Mouse (Mus musculus): ENCODE results near the gene Golt1a. TPM values are rescaled to one million over a fixed set of nuclear protein-coding genes. Genes with fewer than 3 reads are reported as not detected.

Gene Golt1a
- total RNA-seq, 2 experiments from 2014 or later: 0.37 to 0.72 TPM

- Histone ChIP-seq H3K4me3 (no peak overlapping the region), H3K27ac (no peak overlapping the region)
- intact Hi-C loops (cut with DNase I): no loop called here
- DNase-seq (ENCODE audit: extremely low spot score in 1 of 2, low spot score in 2 of 2): no peak
- no peak for TF ChIP-seq CTCF (IDR thresholded peaks at IDR 0.05)
Measured at GRCm38 (mm10) chr1:133355469-133355868, 45.9 kb downstream of the Golt1a start.

- intact Hi-C loops (cut with DNase I): no loop called here
- no peak overlapping the region for H3K27ac ChIP-seq
- H3K4me3 ChIP-seq: no peak overlapping the region
- no peak for DNase-seq (ENCODE audit: extremely low spot score in 1 of 2, low spot score in 2 of 2)
- TF ChIP-seq CTCF (IDR thresholded peaks at IDR 0.05): no peak
Measured at GRCm38 (mm10) chr1:133355912-133356311, 46.3 kb downstream of the Golt1a start.

GRCm38 (mm10) chr1:133356330-133356729 is 46.7 kb downstream of the Golt1a start:
- no peak overlapping the region for H3K4me3 ChIP-seq
- intact Hi-C loops (cut with DNase I): no loop called here
- no peak for TF ChIP-seq CTCF (IDR thresholded peaks at IDR 0.05)
- H3K27ac ChIP-seq: no peak overlapping the region
- DNase-seq (ENCODE audit: extremely low spot score in 1 of 2, low spot score in 2 of 2): no peak

GRCm38 (mm10) chr1:133361006-133361405 is 51.4 kb downstream of the Golt1a start:
- Histone ChIP-seq H3K4me3 (no peak overlapping the region), H3K27ac (no peak overlapping the region)
- DNase-seq (ENCODE audit: extremely low spot score in 1 of 2, low spot score in 2 of 2): no peak
- intact Hi-C loops (cut with DNase I): loop anchor here (10.0 kb wide), 1 partner anchor 316 kb away; the partner anchor contains the start of gene Pik3c2b
- no peak for TF ChIP-seq CTCF (IDR thresholded peaks at IDR 0.05)

GRCm38 (mm10) chr1:133362103-133362502 is 52.5 kb downstream of the Golt1a start:
- no peak for TF ChIP-seq CTCF (IDR thresholded peaks at IDR 0.05)
- no peak for DNase-seq (ENCODE audit: extremely low spot score in 1 of 2, low spot score in 2 of 2)
- Histone ChIP-seq H3K4me3 (no peak overlapping the region), H3K27ac (no peak overlapping the region)
- intact Hi-C loops (cut with DNase I): loop anchor here (10.0 kb wide), 1 partner anchor 317 kb away; the partner anchor contains the start of gene Pik3c2b

GRCm38 (mm10) chr1:133363276-133364021 is 53.8 kb downstream of the Golt1a start, which contains the start of gene Etnk2:
Gene Etnk2 (plus strand): TSS chr1:133363572.
- peak; percentile 68 to 73 for DNase-seq (ENCODE audit: extremely low spot score in 1 of 2, low spot score in 2 of 2)
- peak within 1 kb of the TSS; percentile 83 for H3K27ac ChIP-seq
- TF ChIP-seq CTCF (IDR thresholded peaks at IDR 0.05): no peak
- intact Hi-C loops (cut with DNase I): loop anchor here (10.0 kb wide), 1 partner anchor 319 kb away; the partner anchor contains the start of gene Pik3c2b
- peak within 1 kb of the TSS; percentile 68 for H3K4me3 ChIP-seq

- peak in 1 of 2 experiments; percentile 33 for DNase-seq (ENCODE audit: extremely low spot score in 1 of 2, low spot score in 2 of 2)
- peak overlapping the region; percentile 83 for H3K27ac ChIP-seq
- H3K4me3 ChIP-seq: peak overlapping the region; percentile 68
- no peak for TF ChIP-seq CTCF (IDR thresholded peaks at IDR 0.05)
- intact Hi-C loops (cut with DNase I): loop anchor here (10.0 kb wide), 1 partner anchor 319 kb away; the partner anchor contains the start of gene Pik3c2b
Measured at GRCm38 (mm10) chr1:133364022-133364630, 54.5 kb downstream of the Golt1a start.

GRCm38 (mm10) chr1:133364890-133365289 is 55.3 kb downstream of the Golt1a start:
- Histone ChIP-seq H3K27ac (no peak overlapping the region), H3K4me3 (no peak overlapping the region)
- intact Hi-C loops (cut with DNase I): loop anchor here (5.0 to 10.0 kb wide), 3 partner anchors 128 to 320 kb away; partner anchors contain the start of gene Pik3c2b
- no peak for TF ChIP-seq CTCF (IDR thresholded peaks at IDR 0.05)
- DNase-seq (ENCODE audit: extremely low spot score in 1 of 2, low spot score in 2 of 2): no peak

- DNase-seq (ENCODE audit: extremely low spot score in 1 of 2, low spot score in 2 of 2): peak in 1 of 2 experiments; percentile 45
Measured at GRCm38 (mm10) chr1:133366951-133367605, 57.5 kb downstream of the Golt1a start.

GRCm38 (mm10) chr1:133367606-133368488 is 58.2 kb downstream of the Golt1a start:
- DNase-seq (ENCODE audit: extremely low spot score in 1 of 2, low spot score in 2 of 2): no peak
- TF ChIP-seq CTCF (IDR thresholded peaks at IDR 0.05): no peak
- H3K27ac ChIP-seq: peak overlapping the region; percentile 84
- intact Hi-C loops (cut with DNase I): loop anchor here (5.0 to 10.0 kb wide), 3 partner anchors 131 to 323 kb away; partner anchors contain the start of gene Pik3c2b
- no peak overlapping the region for H3K4me3 ChIP-seq

More at GRCm38 (mm10) chr1:133366951-133367605, 57.5 kb downstream of the Golt1a start:
- Histone ChIP-seq H3K27ac (peak overlapping the region; percentile 84), H3K4me3 (no peak overlapping the region)
- intact Hi-C loops (cut with DNase I): loop anchor here (5.0 to 10.0 kb wide), 3 partner anchors 130 to 322 kb away; partner anchors contain the start of gene Pik3c2b
- no peak for TF ChIP-seq CTCF (IDR thresholded peaks at IDR 0.05)

All from left cerebral cortex, adult 2 months (tissue).